In genomic region chr10:92790247-92790646, GRCm38 (mm10) we compare ENCODE assay signal across 21 mouse cellular contexts.
DNase-seq lines count a peak whose midpoint lies in the region; ATAC-seq and TF ChIP-seq lines count a peak whose summit lies in the region.
"Had no signal": no experiment of that assay in that cellular context is flagged by ENCODE, and none has a peak within 500 bp of the region (broad histone marks: within the 10 kb centered on the region; RNA-seq: fewer than 3 reads in every experiment).

No protein-coding gene starts in this region.

- H3K27ac ChIP-seq in embryonic facial prominence, embryonic 11.5 days (replicated peaks; ENCODE audit: low read depth, low read length): no peak overlapping the region
- no peak overlapping the region for H3K27ac ChIP-seq in embryonic facial prominence, embryonic 10.5 days (replicated peaks)
- no peak overlapping the region for H3K27ac ChIP-seq in kidney, postnatal 0 days
- no peak overlapping the region for H3K27ac ChIP-seq in neural tube, embryonic 12.5 days
- H3K27ac ChIP-seq: gastrocnemius, adult 2 months; heart, embryonic 10.5 days; intestine, embryonic 15.5 days; layer of hippocampus, adult 2 months; limb, embryonic 13.5 days; liver, embryonic 12.5 days had no signal

- H3K4me3 ChIP-seq in embryonic facial prominence, embryonic 11.5 days (ENCODE audit: low read depth, low read length): no peak overlapping the region
- H3K4me3 ChIP-seq in embryonic facial prominence, embryonic 10.5 days: no peak overlapping the region
- no peak overlapping the region for H3K4me3 ChIP-seq in kidney, postnatal 0 days (replicated peaks; ENCODE audit: low read depth, low read length)
- H3K4me3 ChIP-seq in neural tube, embryonic 12.5 days: no peak overlapping the region
- H3K4me3 ChIP-seq: gastrocnemius, adult 2 months; heart, embryonic 10.5 days; intestine, embryonic 15.5 days; layer of hippocampus, adult 2 months; limb, embryonic 13.5 days; liver, embryonic 12.5 days; megakaryocyte, embryonic 14.5 days had no signal

- TF ChIP-seq CTCF in kidney, postnatal 0 days (IDR thresholded peaks at IDR 0.05; ENCODE audit: low read depth): no peak

- H3K27me3 ChIP-seq in embryonic facial prominence, embryonic 11.5 days (ENCODE audit: control insufficient read depth, insufficient read depth, low read length): no peaks in the 10 kb centered on the region
- H3K27me3 ChIP-seq in embryonic facial prominence, embryonic 10.5 days (replicated peaks; ENCODE audit: low read depth, poor library complexity, severe bottlenecking): no peaks in the 10 kb centered on the region
- no peaks in the 10 kb centered on the region for H3K27me3 ChIP-seq in kidney, postnatal 0 days (ENCODE audit: insufficient read depth, low read length)
- no peaks in the 10 kb centered on the region for H3K27me3 ChIP-seq in neural tube, embryonic 12.5 days (replicated peaks)
- H3K27me3 ChIP-seq: intestine, embryonic 15.5 days; limb, embryonic 13.5 days; liver, embryonic 12.5 days; megakaryocyte, embryonic 14.5 days had no signal

- DNase-seq in embryonic facial prominence, embryonic 11.5 days (ENCODE audit: low spot score): peak; percentile 9
- DNase-seq in embryonic facial prominence, embryonic 10.5 days (ENCODE audit: low spot score): no peak
- DNase-seq in kidney, postnatal 0 days (ENCODE audit: low spot score): peak; percentile 18
- DNase-seq in kidney, postnatal 14 days: no peak
- no peak for DNase-seq in neural tube, embryonic 10.5 days (ENCODE audit: extremely low spot score, low spot score)
- DNase-seq in testis, postnatal 14 days (ENCODE audit: low spot score): no peak
- DNase-seq: adrenal gland, postnatal 25 days; cerebellum, adult 11-12 months; gastrocnemius, adult 2 months; kidney, adult 8-10 months; kidney, postnatal 25 days; lung, adult 2 months; lung, postnatal 36 days; right cerebral cortex, postnatal 14 days had no signal

- H3K4me2 ChIP-seq in embryonic facial prominence, embryonic 11.5 days (ENCODE audit: low read depth, low read length): no peak overlapping the region
- no peak overlapping the region for H3K4me2 ChIP-seq in kidney, postnatal 0 days (ENCODE audit: low read length)
- H3K4me2 ChIP-seq in neural tube, embryonic 12.5 days (replicated peaks): no peak overlapping the region
- H3K4me2 ChIP-seq: intestine, embryonic 15.5 days; limb, embryonic 13.5 days; liver, embryonic 12.5 days had no signal

- no peak for ATAC-seq in embryonic facial prominence, embryonic 11.5 days (replicated peaks; ENCODE audit: insufficient number of reproducible peaks, low FRiP score, low TSS enrichment, low read depth)
- ATAC-seq in kidney, postnatal 0 days (replicated peaks; ENCODE audit: low FRiP score, low read depth): no peak
- peak; percentile 59; the same call in 1 of the 2 replicates for ATAC-seq in neural tube, embryonic 12.5 days (ENCODE audit: low FRiP score, low read depth)
- ATAC-seq: intestine, embryonic 15.5 days; liver, embryonic 12.5 days had no signal

- H3K36me3 ChIP-seq in embryonic facial prominence, embryonic 11.5 days (replicated peaks; ENCODE audit: control insufficient read depth, insufficient read depth, low read depth, low read length): no peaks in the 10 kb centered on the region
- no peaks in the 10 kb centered on the region for H3K36me3 ChIP-seq in embryonic facial prominence, embryonic 10.5 days (replicated peaks)
- H3K36me3 ChIP-seq in kidney, postnatal 0 days (ENCODE audit: insufficient read depth, low read length): no peaks in the 10 kb centered on the region
- H3K36me3 ChIP-seq in neural tube, embryonic 12.5 days: no peaks in the 10 kb centered on the region
- H3K36me3 ChIP-seq: heart, embryonic 10.5 days; intestine, embryonic 15.5 days; limb, embryonic 13.5 days; liver, embryonic 12.5 days had no signal

- H3K4me1 ChIP-seq in embryonic facial prominence, embryonic 11.5 days (ENCODE audit: control insufficient read depth, insufficient read depth, low read length): no peaks in the 10 kb centered on the region
- peaks cover 4% of the 10 kb centered on the region; the same call in 1 of the 2 replicates for H3K4me1 ChIP-seq in embryonic facial prominence, embryonic 10.5 days
- no peaks in the 10 kb centered on the region for H3K4me1 ChIP-seq in kidney, postnatal 0 days (replicated peaks; ENCODE audit: insufficient read depth, low read length)
- peaks cover 4% of the 10 kb centered on the region for H3K4me1 ChIP-seq in neural tube, embryonic 12.5 days
- H3K4me1 ChIP-seq: heart, embryonic 10.5 days; intestine, embryonic 15.5 days; limb, embryonic 13.5 days; liver, embryonic 12.5 days; megakaryocyte, embryonic 14.5 days had no signal

- no peak overlapping the region for H3K9ac ChIP-seq in embryonic facial prominence, embryonic 11.5 days (replicated peaks; ENCODE audit: low read length)
- no peak overlapping the region for H3K9ac ChIP-seq in kidney, postnatal 0 days (ENCODE audit: low read depth, low read length)
- H3K9ac ChIP-seq in neural tube, embryonic 12.5 days: no peak overlapping the region
- H3K9ac ChIP-seq: intestine, embryonic 15.5 days; limb, embryonic 13.5 days; liver, embryonic 12.5 days had no signal

- WGBS in embryonic facial prominence, embryonic 11.5 days: 21% methylated on average over 2 of the region's 2 CpGs
- WGBS in embryonic facial prominence, embryonic 10.5 days: 34% methylated on average over 2 of the region's 2 CpGs
- WGBS in kidney, postnatal 0 days: 18% methylated on average over 2 of the region's 2 CpGs
- WGBS in neural tube, embryonic 12.5 days: 15% methylated on average over 2 of the region's 2 CpGs

- H3K9me3 ChIP-seq in embryonic facial prominence, embryonic 11.5 days (replicated peaks; ENCODE audit: control insufficient read depth, low read length): no peaks in the 10 kb centered on the region
- H3K9me3 ChIP-seq in embryonic facial prominence, embryonic 10.5 days: no peaks in the 10 kb centered on the region
- H3K9me3 ChIP-seq in kidney, postnatal 0 days (replicated peaks; ENCODE audit: low read length): no peaks in the 10 kb centered on the region
- no peaks in the 10 kb centered on the region for H3K9me3 ChIP-seq in neural tube, embryonic 12.5 days
- H3K9me3 ChIP-seq: heart, embryonic 10.5 days; intestine, embryonic 15.5 days; limb, embryonic 13.5 days; liver, embryonic 12.5 days; megakaryocyte, embryonic 14.5 days had no signal

Comparison
In these comparisons a context has a peak if more than half of its experiments do, and no peak if none do; other contexts are left out.
1. DNase-seq: peak in embryonic facial prominence, embryonic 11.5 days (single experiment) and kidney, postnatal 0 days (single experiment); none in embryonic facial prominence, embryonic 10.5 days (single experiment), kidney, postnatal 14 days (single experiment), neural tube, embryonic 10.5 days (single experiment) and testis, postnatal 14 days (single experiment).